Mouse (Mus musculus) adrenal gland (tissue): Measurements from ENCODE around the gene Rexo5.

Source experiments
- intact Hi-C: fragments of 180-260 bp; cut with DNase I; formaldehyde crosslinking; loops from one replicate; pipeline ENCODE4 v1.15.1; 2025
- long read RNA-seq, 2 experiments: library from polyadenylated mRNA; unstranded; transcript quantifications; one replicate each; pipeline ENCODE4 v2.0.0; 2020; ENCODE audit warnings: borderline replicate concordance in 1 of 2; ENCODE audit not compliant: insufficient replicate concordance in 1 of 2

Rexo5 gene
- long read RNA-seq, experiment 1, partial matches to known transcripts = 0 of 4 reads
- long read RNA-seq, experiment 1, other reads (novel, unspliced or antisense) = 4 of 4 reads
- long read RNA-seq, experiment 2, partial matches to known transcripts = 1 of 3 reads
- long read RNA-seq, experiment 2, other reads (novel, unspliced or antisense) = 2 of 3 reads

GRCm38 (mm10) chr7:119793586-119794250, at the start of gene Rexo5, which contains the start of gene Eri2:
Rexo5 (plus strand) TSS chr7:119794006.
Eri2 (minus strand) TSS chr7:119794058.
- intact Hi-C loops = no loop called here

GRCm38 (mm10) chr7:119744321-119744720, 49.5 kb upstream of the Rexo5 start:
- intact Hi-C loops = no loop called here

GRCm38 (mm10) chr7:119745869-119746268, 47.9 kb upstream of the Rexo5 start:
- intact Hi-C loops = no loop called here

- intact Hi-C loops = no loop called here
These were observed 45.0 kb upstream of the Rexo5 start for GRCm38 (mm10) chr7:119748761-119749160.

- intact Hi-C loops = no loop called here
These were observed 43.9 kb upstream of the Rexo5 start for GRCm38 (mm10) chr7:119749942-119750341.

- intact Hi-C loops = no loop called here
These were observed 40.1 kb upstream of the Rexo5 start for GRCm38 (mm10) chr7:119753696-119754095.

GRCm38 (mm10) chr7:119760527-119760951, 33.3 kb upstream of the Rexo5 start, which contains the start of gene Acsm3:
Acsm3 (plus strand) TSS chr7:119760923.
- intact Hi-C loops = no loop called here

- intact Hi-C loops = no loop called here
These were observed 31.6 kb upstream of the Rexo5 start for GRCm38 (mm10) chr7:119762166-119762697.

GRCm38 (mm10) chr7:119764377-119764776, 29.4 kb upstream of the Rexo5 start:
- intact Hi-C loops = no loop called here

- intact Hi-C loops = no loop called here
These were observed 26.8 kb upstream of the Rexo5 start for GRCm38 (mm10) chr7:119766996-119767395.

- intact Hi-C loops = no loop called here
These were observed 23.9 kb upstream of the Rexo5 start for GRCm38 (mm10) chr7:119769895-119770294.

GRCm38 (mm10) chr7:119783453-119783852, 10.4 kb upstream of the Rexo5 start:
- intact Hi-C loops = no loop called here

GRCm38 (mm10) chr7:119784908-119785307, 8.9 kb upstream of the Rexo5 start:
- intact Hi-C loops = no loop called here

- intact Hi-C loops = no loop called here
These were observed 4.8 kb upstream of the Rexo5 start for GRCm38 (mm10) chr7:119789024-119789423.

GRCm38 (mm10) chr7:119794251-119794638, 439 bp downstream of the Rexo5 start:
- intact Hi-C loops = no loop called here

GRCm38 (mm10) chr7:119795311-119795710, 1.5 kb downstream of the Rexo5 start:
- intact Hi-C loops = no loop called here

GRCm38 (mm10) chr7:119800488-119800887, 6.7 kb downstream of the Rexo5 start:
- intact Hi-C loops = loop anchor here (5.0 kb wide), 1 partner anchor 68 kb away; no protein-coding TSS in a partner anchor

- intact Hi-C loops = loop anchor here (5.0 kb wide), 1 partner anchor 69 kb away; no protein-coding TSS in a partner anchor
These were observed 7.2 kb downstream of the Rexo5 start for GRCm38 (mm10) chr7:119800991-119801390.

- intact Hi-C loops = no loop called here
These were observed 13.6 kb downstream of the Rexo5 start for GRCm38 (mm10) chr7:119807396-119807795.

GRCm38 (mm10) chr7:119808723-119809122, 14.9 kb downstream of the Rexo5 start:
- intact Hi-C loops = no loop called here

- intact Hi-C loops = no loop called here
These were observed 41.6 kb downstream of the Rexo5 start for GRCm38 (mm10) chr7:119835371-119835770.

- intact Hi-C loops = no loop called here
These were observed 42.4 kb downstream of the Rexo5 start for GRCm38 (mm10) chr7:119835996-119836777.
